Mouse (Mus musculus): ENCODE data around the gene H2afv.
"Not testable (repeated sequence)": the region's sequence is repeated elsewhere in the genome, so short reads cannot be mapped to it uniquely, and the experiment has no call there.

DNA sequence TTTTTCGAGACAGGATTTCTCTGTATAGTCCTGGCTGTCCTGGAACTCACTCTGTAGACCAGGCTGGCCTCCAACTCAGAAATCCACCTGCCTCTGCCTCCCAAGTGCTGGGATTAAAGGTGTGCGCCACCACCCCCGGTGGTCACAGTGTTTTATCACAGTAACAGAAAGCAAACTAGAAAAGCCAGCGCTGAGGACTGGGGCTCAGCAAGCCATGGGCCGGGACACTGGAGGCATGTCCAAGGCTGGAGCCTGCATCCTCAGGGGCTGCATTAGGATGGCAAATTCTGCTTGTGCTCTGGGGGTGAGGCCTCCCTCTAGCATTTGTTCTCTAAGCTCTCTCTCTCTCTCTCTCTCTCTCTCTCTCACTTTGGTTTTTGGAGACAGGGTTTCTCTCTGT, 33.5 kb downstream of the H2afv start:
- not testable (repeated sequence) for TF ChIP-seq CTCF (IDR thresholded peaks at IDR 0.05; ENCODE audit: borderline replicate concordance, insufficient read depth, low read depth, low read length); POLR2A (IDR thresholded peaks at IDR 0.05; ENCODE audit: borderline replicate concordance, insufficient read depth, low read length)
